Mouse (Mus musculus): ENCODE data around the gene Calr. TPM values are rescaled to one million over a fixed set of nuclear protein-coding genes. Genes with fewer than 3 reads are reported as not detected.

The Calr gene
- polyA plus RNA-seq (2012; rRNA removed) = 52.9 and 61.7 TPM in 2 replicates

GRCm38 (mm10) chr8:84846722-84847572 lies at the start of gene Calr:
TSS of gene Calr (minus strand) at chr8:84846934.

GRCm38 (mm10) chr8:84893709-84894134 lies 47.0 kb upstream of the Calr start, which contains the start of gene Gcdh:
TSS of gene Gcdh (minus strand) at chr8:84893921.

DNA sequence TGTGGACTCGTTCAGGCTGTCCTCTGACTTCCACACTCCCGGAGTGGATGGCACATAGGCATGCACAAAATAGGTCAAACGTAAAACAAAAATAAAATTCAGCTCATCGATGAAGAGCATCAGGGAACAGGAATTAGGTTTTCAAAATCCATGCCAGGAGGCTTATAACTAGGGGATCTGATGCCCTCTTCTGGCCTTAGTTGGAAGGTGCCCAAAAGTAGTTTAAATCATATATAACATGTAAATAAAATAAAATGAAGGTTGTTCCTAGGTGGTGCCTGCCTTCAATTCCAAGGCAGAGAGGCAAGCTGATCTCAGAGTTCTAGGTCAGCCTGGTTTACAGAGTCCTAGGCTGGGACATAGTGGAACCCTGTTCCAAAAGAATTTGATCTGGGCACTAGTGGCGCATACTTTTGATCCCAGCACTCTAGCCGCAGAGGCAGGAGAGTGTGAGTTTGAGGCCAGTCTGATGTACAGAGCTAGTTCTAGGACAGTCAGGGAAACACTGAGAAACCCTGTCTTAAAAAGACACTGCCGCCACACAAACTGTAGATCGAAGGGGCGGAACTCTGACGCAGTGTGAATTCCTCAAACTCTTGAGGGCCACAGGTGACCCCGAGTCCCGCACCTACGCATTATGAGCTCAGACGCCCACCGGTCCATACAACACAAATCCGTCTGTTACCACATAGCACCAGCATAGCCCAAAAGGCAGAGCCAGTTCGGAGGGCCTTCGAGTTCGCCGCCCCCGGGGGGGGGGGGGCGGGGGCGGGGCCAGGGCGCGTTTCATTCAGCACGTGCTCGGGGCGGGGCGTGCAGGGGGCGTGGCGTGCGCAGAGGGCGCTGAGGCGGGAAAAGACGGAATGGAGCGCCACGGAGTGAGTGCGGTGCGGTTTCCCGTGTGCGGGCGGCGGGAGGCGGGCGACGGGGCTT lies 24.9 kb upstream of the Calr start, which contains the start of gene Syce2:
TSS of gene Syce2 (plus strand) at position 736 of the 933 bp plus-strand sequence.

DNA sequence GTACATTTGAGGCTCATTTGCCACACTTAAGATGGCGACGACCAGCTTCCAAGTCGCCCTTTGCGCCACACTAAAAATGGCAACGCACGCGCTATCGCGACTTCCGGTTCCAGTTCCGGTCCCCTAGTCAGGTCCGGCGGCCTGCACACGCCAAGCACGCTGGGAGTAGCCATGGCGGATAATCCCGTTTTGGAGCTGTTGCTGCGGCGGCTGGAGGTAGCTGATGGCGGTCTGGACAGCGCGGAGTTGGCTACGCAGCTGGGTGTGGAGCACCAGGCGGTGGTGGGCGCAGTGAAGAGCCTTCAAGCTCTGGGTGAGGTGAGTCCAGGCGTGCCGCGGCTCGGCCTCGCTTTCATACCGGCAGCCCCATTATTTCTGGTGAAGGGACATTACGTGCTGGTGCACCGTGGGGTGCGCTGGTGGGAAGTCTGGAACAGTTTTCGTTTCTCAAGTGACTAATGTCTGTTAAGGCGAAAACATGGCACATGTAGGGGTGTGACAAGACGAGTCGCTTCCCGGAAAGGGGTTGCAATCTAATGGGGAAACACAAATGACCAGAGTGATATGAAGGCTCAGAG lies 10.2 kb upstream of the Calr start, which contains the start of gene Farsa:
TSS of gene Farsa (plus strand) at position 126 of the 578 bp plus-strand sequence.

DNA sequence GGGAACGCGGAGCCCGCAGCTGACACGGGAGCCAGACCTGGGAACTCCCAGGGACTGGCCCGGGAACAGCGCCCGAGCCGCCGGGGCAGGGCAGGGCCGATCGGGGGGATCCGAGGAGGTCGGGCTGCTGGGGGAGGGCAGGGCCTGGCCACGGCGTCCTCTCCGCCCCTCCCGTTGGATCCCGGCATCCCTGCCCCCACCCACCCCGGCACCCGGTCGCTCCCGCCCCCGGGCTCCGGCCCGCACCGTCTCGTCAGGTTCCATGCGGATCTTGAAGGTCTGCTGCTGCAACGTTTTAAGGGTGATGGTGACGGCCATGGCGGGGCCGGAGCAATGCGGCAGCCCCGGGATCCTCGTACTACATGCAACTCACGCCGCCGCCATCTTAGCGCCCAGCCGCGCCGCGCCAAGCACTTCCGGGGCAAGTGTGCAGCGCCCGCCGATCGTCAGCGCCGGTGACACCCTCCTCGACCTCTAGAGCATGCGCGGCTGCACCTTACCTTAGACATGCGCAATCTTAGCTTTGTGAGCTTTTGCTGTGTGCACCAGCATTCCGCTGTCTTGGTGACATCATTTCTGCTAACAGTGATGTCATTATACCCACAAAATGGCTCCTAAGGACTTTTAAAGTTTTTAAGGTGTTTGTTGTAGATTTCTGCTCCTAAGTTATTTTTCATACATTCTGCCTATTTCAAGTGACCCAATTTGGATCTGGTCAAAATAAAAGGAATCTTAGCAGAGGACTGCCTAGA lies 6.3 kb downstream of the Calr start, which contains the start of gene Rad23a:
TSS of gene Rad23a (minus strand) at position 418 of the 752 bp plus-strand sequence.

DNA sequence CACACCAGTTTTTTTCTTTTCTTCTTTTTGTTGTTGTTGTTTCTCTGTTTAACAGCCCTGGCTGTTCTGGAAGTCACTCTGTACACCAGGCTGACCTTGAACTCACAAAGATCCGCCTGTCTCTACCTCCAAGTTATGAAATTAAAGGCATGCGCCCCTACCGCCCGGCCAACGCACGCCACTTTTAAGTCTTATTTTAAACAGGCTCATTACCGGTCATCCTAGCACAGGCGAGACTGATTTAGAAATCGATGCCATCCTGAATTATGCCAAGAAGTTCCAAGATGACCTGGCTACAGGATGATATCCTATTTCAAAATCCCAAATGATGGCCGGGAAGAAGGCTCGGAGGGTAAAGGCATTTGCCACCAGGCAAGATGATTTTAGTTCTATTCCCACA lies 15.2 kb downstream of the Calr start, which contains the start of gene Gadd45gip1:
TSS of gene Gadd45gip1 (plus strand) at position 33 of the 400 bp plus-strand sequence.

DNA sequence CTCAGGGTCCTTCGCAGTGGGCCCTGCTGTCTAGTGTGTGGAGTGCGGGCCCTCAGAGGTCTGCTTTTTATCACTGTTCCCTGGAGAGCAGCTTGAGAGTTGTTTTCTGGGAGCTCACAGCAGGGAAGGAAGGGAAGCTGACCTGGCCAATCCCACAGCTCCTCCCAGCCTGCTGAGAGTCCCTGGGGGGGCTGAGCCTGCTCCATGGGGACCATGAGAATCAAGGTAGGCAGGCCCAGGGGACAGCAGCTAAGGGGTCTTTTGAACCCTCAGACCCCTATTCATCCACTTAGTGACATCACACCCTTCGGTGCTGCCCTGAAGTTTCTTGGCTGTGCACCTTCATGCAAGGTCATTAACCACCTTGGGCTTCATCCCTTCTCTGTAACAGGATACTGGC lies 24.0 kb downstream of the Calr start, which contains the start of gene Dand5:
TSS of gene Dand5 (minus strand) at position 101 of the 400 bp plus-strand sequence.

GRCm38 (mm10) chr8:84799999-84800831 lies 46.5 kb downstream of the Calr start, which contains the start of gene Nfix:
TSS of gene Nfix (minus strand) at chr8:84800344.

Other genes starting within 250 kb of the Calr start
- 24.7 and 28.4 TPM in 2 replicates for gene Ier2, start 184.1 kb downstream of the Calr start, polyA plus RNA-seq (2012; rRNA removed)
- gene Trmt1, start 160.6 kb downstream of the Calr start, polyA plus RNA-seq (2012; rRNA removed) = 46.5 and 57.1 TPM in 2 replicates
- 56.4 TPM in 2 replicates for gene Nacc1, start 159.1 kb downstream of the Calr start, polyA plus RNA-seq (2012; rRNA removed)
- gene Lyl1, start 145.5 kb downstream of the Calr start, polyA plus RNA-seq (2012; rRNA removed) = 4.3 and 5.4 TPM in 2 replicates
- 0.09 TPM in 1 of 2 replicates, not detected in the other for gene G430095P16Rik, start 123.9 kb downstream of the Calr start, polyA plus RNA-seq (2012; rRNA removed)
- 43.0 and 44.8 TPM in 2 replicates for gene Nfix, start 46.6 kb downstream of the Calr start, polyA plus RNA-seq (2012; rRNA removed)
- gene Dand5, start 24.1 kb downstream of the Calr start, polyA plus RNA-seq (2012; rRNA removed) = 1.1 and 1.3 TPM in 2 replicates
- gene Gadd45gip1, start 15.4 kb downstream of the Calr start, polyA plus RNA-seq (2012; rRNA removed) = 20.5 and 114 TPM in 2 replicates
- 34.5 and 34.7 TPM in 2 replicates for gene Rad23a, start 6.3 kb downstream of the Calr start, polyA plus RNA-seq (2012; rRNA removed)
- gene Farsa, start 10.1 kb upstream of the Calr start, polyA plus RNA-seq (2012; rRNA removed) = 21.9 and 25.5 TPM in 2 replicates
- gene Syce2, start 25.2 kb upstream of the Calr start, polyA plus RNA-seq (2012; rRNA removed) = 0.08 and 0.22 TPM in 2 replicates
- 101 and 137 TPM in 2 replicates for gene Gcdh, start 47.0 kb upstream of the Calr start, polyA plus RNA-seq (2012; rRNA removed)
- 0.06 and 0.34 TPM in 2 replicates for gene Klf1, start 55.0 kb upstream of the Calr start, polyA plus RNA-seq (2012; rRNA removed)
- 8.6 and 9.6 TPM in 2 replicates for gene Dnase2a, start 61.6 kb upstream of the Calr start, polyA plus RNA-seq (2012; rRNA removed)
- 0.41 and 0.72 TPM in 2 replicates for gene Mast1, start 90.4 kb upstream of the Calr start, polyA plus RNA-seq (2012; rRNA removed)
- gene Rtbdn, start 100.1 kb upstream of the Calr start, polyA plus RNA-seq (2012; rRNA removed) = not detected in 2 replicates
- gene Gm49661, start 122.5 kb upstream of the Calr start, polyA plus RNA-seq (2012; rRNA removed) = 0.89 TPM in 1 of 2 replicates, not detected in the other
- gene Prdx2, start 122.7 kb upstream of the Calr start, polyA plus RNA-seq (2012; rRNA removed) = 79.1 and 81.4 TPM in 2 replicates
- gene Rnaseh2a, start 122.8 kb upstream of the Calr start, polyA plus RNA-seq (2012; rRNA removed) = 17.6 and 24.3 TPM in 2 replicates
- gene Junb, start 131.8 kb upstream of the Calr start, polyA plus RNA-seq (2012; rRNA removed) = 114 and 193 TPM in 2 replicates
- gene Hook2, start 143.7 kb upstream of the Calr start, polyA plus RNA-seq (2012; rRNA removed) = 14.5 and 15.1 TPM in 2 replicates
- gene Best2, start 167.6 kb upstream of the Calr start, polyA plus RNA-seq (2012; rRNA removed) = not detected in 2 replicates
- 51.2 and 52.0 TPM in 2 replicates for gene Asna1, start 178.3 kb upstream of the Calr start, polyA plus RNA-seq (2012; rRNA removed)
- gene Trir, start 179.9 kb upstream of the Calr start, polyA plus RNA-seq (2012; rRNA removed) = 27.6 and 47.2 TPM in 2 replicates
- gene Tnpo2, start 190.0 kb upstream of the Calr start, polyA plus RNA-seq (2012; rRNA removed) = 18.8 and 27.1 TPM in 2 replicates
- 31.9 and 42.6 TPM in 2 replicates for gene Fbxw9, start 213.1 kb upstream of the Calr start, polyA plus RNA-seq (2012; rRNA removed)
- gene Gm5741, start 221.0 kb upstream of the Calr start, polyA plus RNA-seq (2012; rRNA removed) = 1.2 and 1.7 TPM in 2 replicates
- gene Dhps, start 224.8 kb upstream of the Calr start, polyA plus RNA-seq (2012; rRNA removed) = 23.1 and 46.6 TPM in 2 replicates
- gene Wdr83os, start 233.8 kb upstream of the Calr start, polyA plus RNA-seq (2012; rRNA removed) = 67.2 and 75.2 TPM in 2 replicates
- 8.4 and 11.5 TPM in 2 replicates for gene Wdr83, start 234.4 kb upstream of the Calr start, polyA plus RNA-seq (2012; rRNA removed)
- gene Man2b1, start 236.3 kb upstream of the Calr start, polyA plus RNA-seq (2012; rRNA removed) = 21.5 and 23.4 TPM in 2 replicates

All from stomach, adult 2 months (tissue).